Mouse (Mus musculus) stomach, postnatal 0 days (tissue): ENCODE data around the gene Nrbp1.

Source experiments
- CTCF ChIP-seq: IDR thresholded peaks from 2 replicates; pipeline ENCODE4 v1.5.1; 2016; ENCODE audit warnings: antibody characterized with exemption, low read depth, mild to moderate bottlenecking, moderate library complexity
- EP300 ChIP-seq: optimal IDR thresholded peaks from 2 replicates; pipeline ENCODE3; 2016; ENCODE audit warnings: antibody characterized with exemption

- TF ChIP-seq CTCF: no peak
- no peak for TF ChIP-seq EP300
These were observed 1.5 kb downstream of the Nrbp1 start for GRCm38 (mm10) chr5:31242191-31242590.
